Comparison of ENCODE assay signal across 8 mouse cellular contexts in genomic region chr3:57846662-57846911, GRCm38 (mm10). TPM values are rescaled to one million over a fixed set of nuclear protein-coding genes. Genes with fewer than 3 reads are reported as not detected.
DNase-seq lines count a peak whose midpoint lies in the region; ATAC-seq and TF ChIP-seq lines count a peak whose summit lies in the region.

No protein-coding gene starts in this region.

- H3K27me3 ChIP-seq in liver, adult 2 months (ENCODE audit: control insufficient read depth, insufficient read depth, low read length) = no peaks in the 10 kb centered on the region
- no peaks in the 10 kb centered on the region for H3K27me3 ChIP-seq in hindbrain, embryonic 15.5 days
- no peaks in the 10 kb centered on the region for H3K27me3 ChIP-seq in neural tube, embryonic 12.5 days (replicated peaks)

- no peak for TF ChIP-seq POLR2A in liver, adult 2 months (IDR thresholded peaks at IDR 0.05; ENCODE audit: extremely low read depth, insufficient read depth, low read length)
- TF ChIP-seq POLR2A in brain, embryonic 14.5 days (IDR thresholded peaks at IDR 0.05; ENCODE audit: borderline replicate concordance, extremely low read depth, insufficient read depth, insufficient read length, poor library complexity, severe bottlenecking) = no peak

- H3K9me3 ChIP-seq in hindbrain, embryonic 15.5 days = no peaks in the 10 kb centered on the region
- H3K9me3 ChIP-seq in neural tube, embryonic 12.5 days = no peaks in the 10 kb centered on the region

- no peak for DNase-seq in liver, adult 2 months (ENCODE audit: extremely low read depth, low read depth, low spot score)
- no peak for DNase-seq in liver
- DNase-seq in brain, embryonic 14.5 days (ENCODE audit: low read depth) = peak; percentile 85
- DNase-seq in urinary bladder, postnatal 25 days (ENCODE audit: low spot score) = no peak
- DNase-seq in T-cell, adult 2 months (ENCODE audit: low spot score) = no peak
- DNase-seq in gastrocnemius, postnatal 36 days = no peak

- H3K4me2 ChIP-seq in hindbrain, embryonic 15.5 days = peak overlapping the region; percentile 68
- peak overlapping the region; percentile 78 for H3K4me2 ChIP-seq in neural tube, embryonic 12.5 days (replicated peaks)

- intact Hi-C loops in gastrocnemius, postnatal 36 days (cut with DNase I) = loop anchor here (2.0 kb wide), 2 partner anchors 104 to 130 kb away; no protein-coding TSS in a partner anchor

- no peak for ATAC-seq in hindbrain, embryonic 15.5 days (ENCODE audit: low FRiP score, low read depth)
- ATAC-seq in neural tube, embryonic 12.5 days (ENCODE audit: low FRiP score, low read depth) = no peak

- H3K4me1 ChIP-seq in liver, adult 2 months (ENCODE audit: control insufficient read depth, insufficient read depth, low read length) = peaks cover 3% of the 10 kb centered on the region; the same call in 1 of the 2 replicates
- peaks cover 27% of the 10 kb centered on the region for H3K4me1 ChIP-seq in hindbrain, embryonic 15.5 days (replicated peaks)
- H3K4me1 ChIP-seq in neural tube, embryonic 12.5 days = peaks cover 8% of the 10 kb centered on the region

- H3K36me3 ChIP-seq in liver, adult 2 months (ENCODE audit: control insufficient read depth, insufficient read depth, low read length) = no peaks in the 10 kb centered on the region
- H3K36me3 ChIP-seq in hindbrain, embryonic 15.5 days = peaks cover 28% of the 10 kb centered on the region
- H3K36me3 ChIP-seq in neural tube, embryonic 12.5 days = peaks cover 22% of the 10 kb centered on the region

- peak overlapping the region; percentile 100 for H3K4me3 ChIP-seq in liver, adult 2 months (ENCODE audit: insufficient read depth, low read depth, low read length)
- H3K4me3 ChIP-seq in hindbrain, embryonic 15.5 days = peak overlapping the region; percentile 93
- H3K4me3 ChIP-seq in neural tube, embryonic 12.5 days = peak overlapping the region; percentile 95

- H3K27ac ChIP-seq in liver, adult 2 months (replicated peaks; ENCODE audit: insufficient read depth, low read depth, low read length) = no peak overlapping the region
- peak overlapping the region; percentile 99 for H3K27ac ChIP-seq in hindbrain, embryonic 15.5 days (replicated peaks)
- peak overlapping the region; percentile 99 for H3K27ac ChIP-seq in neural tube, embryonic 12.5 days

- H3K9ac ChIP-seq in liver, adult 2 months (ENCODE audit: low read depth, low read length) = peak overlapping the region; percentile 93
- peak overlapping the region; percentile 99 for H3K9ac ChIP-seq in hindbrain, embryonic 15.5 days
- peak overlapping the region; percentile 94 for H3K9ac ChIP-seq in neural tube, embryonic 12.5 days

- H3K79me2 ChIP-seq in liver, adult 2 months (ENCODE audit: control insufficient read depth, insufficient read depth, low read length) = no peaks in the 10 kb centered on the region

- no peak for TF ChIP-seq CTCF in liver, adult 2 months (IDR thresholded peaks at IDR 0.05; ENCODE audit: low read depth, low read length)
- no peak for TF ChIP-seq CTCF in brain, embryonic 14.5 days (IDR thresholded peaks at IDR 0.05; ENCODE audit: borderline replicate concordance, extremely low read depth, insufficient read depth, insufficient read length)

- WGBS in liver, adult 2 months = 7% methylated on average over 9 of the region's 9 CpGs
- 0% methylated on average over 9 of the region's 9 CpGs for WGBS in hindbrain, embryonic 15.5 days
- WGBS in neural tube, embryonic 12.5 days = under 1% methylated on average over 9 of the region's 9 CpGs

RNA-seq across cellular contexts. Expression of gene Pfn2, which starts 1.3 kb away (rescaled TPM):
- total RNA-seq in liver, adult 2 months (2014; rRNA removed) = 2.0 and 4.0 TPM in 2 replicates
- 1.3 and 1.6 TPM in 2 replicates for polyA plus RNA-seq in liver, adult 2 months (2012; rRNA removed)
- 504 and 520 TPM in 2 replicates for polyA plus RNA-seq in brain, embryonic 14.5 days (2012; rRNA removed)
- 660 and 679 TPM in 2 replicates for polyA plus RNA-seq in hindbrain, embryonic 15.5 days (2015; fragmentation: Nextera tagmentation; extraction: Ambion mirVana)
- polyA plus RNA-seq in neural tube, embryonic 12.5 days (2016; fragmentation: Nextera tagmentation; extraction: Ambion mirVana) = 363 and 374 TPM in 2 replicates
- total RNA-seq in gastrocnemius, postnatal 36 days (2021) = 100 to 1,000 TPM; 137 to 161 TPM

Comparison
In these comparisons a context has a peak if more than half of its experiments do, and no peak if none do; other contexts are left out.
1. RNA of gene Pfn2, which starts 1.3 kb away (polyA plus RNA-seq): 660 to 679 TPM in hindbrain, embryonic 15.5 days, 504 to 520 TPM in brain, embryonic 14.5 days and 363 to 374 TPM in neural tube, embryonic 12.5 days; 1.3 to 1.6 TPM in liver, adult 2 months; every median in the first group is over 100 times any median in the second.
2. Peak in every context shown above with its lines, with median percentiles within 50 percentile points of each other: H3K4me3 ChIP-seq and H3K9ac ChIP-seq.